Mouse (Mus musculus) bone marrow macrophage, adult 2 months (primary cell): Measurements from ENCODE around the gene Phkb.

ENCODE experiments used
- CTCF ChIP-seq: IDR thresholded peaks from 2 replicates; pipeline ENCODE4 v1.5.1; 2012; ENCODE audit warnings: low read depth, mild to moderate bottlenecking, low read length, moderate library complexity
- POLR2A ChIP-seq: IDR thresholded peaks from 2 replicates; pipeline ENCODE4 v1.6.1; 2012; ENCODE audit warnings: mild to moderate bottlenecking, low read depth, low read length, borderline replicate concordance

DNA sequence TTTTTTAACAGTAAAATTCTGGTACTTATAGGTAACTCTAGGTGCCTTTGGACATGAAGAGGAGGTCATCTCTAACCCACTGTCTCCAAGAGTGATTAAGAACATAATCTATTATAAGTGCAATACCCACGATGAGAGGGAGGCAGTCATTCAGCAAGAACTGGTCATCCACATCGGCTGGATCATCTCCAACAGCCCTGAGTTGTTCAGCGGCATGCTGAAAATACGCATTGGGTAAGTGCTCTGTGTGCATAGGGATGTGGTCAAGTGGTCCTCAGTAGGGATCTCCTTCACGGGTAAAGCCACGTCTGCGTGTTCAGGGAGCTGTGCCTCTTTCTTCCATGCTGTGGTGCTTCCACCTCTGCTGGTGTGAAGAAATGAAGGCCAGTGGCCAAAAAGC is 188.7 kb downstream of the Phkb start:
- no peak for TF ChIP-seq POLR2A
- no peak for TF ChIP-seq CTCF
